25 mouse cellular contexts compared by ENCODE assay signal in genomic region chr19:4217855-4218254, GRCm38 (mm10). TPM values are rescaled to one million over a fixed set of nuclear protein-coding genes. Genes with fewer than 3 reads are reported as not detected.
DNase-seq lines count a peak whose midpoint lies in the region; ATAC-seq and TF ChIP-seq lines count a peak whose summit lies in the region.
"Had no signal": no experiment of that assay in that cellular context is flagged by ENCODE, and none has a peak within 500 bp of the region (broad histone marks: within the 10 kb centered on the region; RNA-seq: fewer than 3 reads in every experiment).

No protein-coding gene starts in this region.

- H3K9ac ChIP-seq in kidney, postnatal 0 days (ENCODE audit: low read depth, low read length), result no peak overlapping the region
- no peak overlapping the region for H3K9ac ChIP-seq in intestine, postnatal 0 days (ENCODE audit: low read depth, low read length)
- no peak overlapping the region for H3K9ac ChIP-seq in stomach, embryonic 14.5 days (replicated peaks; ENCODE audit: low read depth, low read length)
- H3K9ac ChIP-seq: hindbrain, embryonic 12.5 days; lung, embryonic 14.5 days; midbrain, embryonic 12.5 days had no signal

- no peak for ATAC-seq in kidney, postnatal 0 days (replicated peaks; ENCODE audit: low FRiP score, low read depth)
- no peak for ATAC-seq in intestine, postnatal 0 days
- ATAC-seq in stomach, embryonic 14.5 days (ENCODE audit: insufficient number of reproducible peaks, insufficient read depth, low FRiP score, low read depth), result no peak
- ATAC-seq: forebrain, embryonic 16.5 days had no signal

- no peak for TF ChIP-seq CTCF in kidney, postnatal 0 days (IDR thresholded peaks at IDR 0.05; ENCODE audit: low read depth)
- TF ChIP-seq CTCF in intestine, postnatal 0 days (IDR thresholded peaks at IDR 0.05; ENCODE audit: low read depth), result 0 out of 2 replicates have a peak, but pooled peaks have one; percentile 8
- TF ChIP-seq CTCF in layer of hippocampus, adult 2 months (conservative IDR thresholded peaks at IDR 0.05), result no peak

- 50% methylated on average over 3 of the region's 3 CpGs for WGBS in kidney, postnatal 0 days
- WGBS in embryonic facial prominence, embryonic 10.5 days, result 43% methylated on average over 3 of the region's 3 CpGs
- WGBS in intestine, postnatal 0 days, result 60% methylated on average over 3 of the region's 3 CpGs
- 22% methylated on average over 3 of the region's 3 CpGs for WGBS in stomach, embryonic 14.5 days

- H3K4me1 ChIP-seq in kidney, postnatal 0 days (replicated peaks; ENCODE audit: insufficient read depth, low read length), result peaks cover 46% of the 10 kb centered on the region
- H3K4me1 ChIP-seq in embryonic facial prominence, embryonic 10.5 days, result peaks cover 93% of the 10 kb centered on the region
- peaks cover 20% of the 10 kb centered on the region for H3K4me1 ChIP-seq in intestine, postnatal 0 days (replicated peaks; ENCODE audit: control insufficient read depth, insufficient read depth, low read length)
- peaks cover 72% of the 10 kb centered on the region for H3K4me1 ChIP-seq in stomach, embryonic 14.5 days (ENCODE audit: control insufficient read depth, insufficient read depth, low read length)

- no peak for DNase-seq in kidney, postnatal 0 days (ENCODE audit: low spot score)
- DNase-seq in kidney, postnatal 10 days, result no peak
- DNase-seq in embryonic facial prominence, embryonic 10.5 days (ENCODE audit: low spot score), result no peak
- no peak for DNase-seq in embryo, embryonic 10 days (ENCODE audit: low spot score)
- DNase-seq in frontal cortex, adult 2 months (ENCODE audit: extremely low spot score in 1 of 2, low spot score in 1 of 2), result no peak
- no peak for DNase-seq in layer of hippocampus, adult 2 months (ENCODE audit: low spot score in 2 of 2)
- DNase-seq: adrenal gland, adult 8-10 months; cerebellum, adult 11 months; cerebellum, postnatal 14 days; gastrocnemius, postnatal 14 days; heart, postnatal 10 days; kidney, adult 18-20 months; layer of hippocampus, postnatal 36 days; thymus, postnatal 25 days had no signal

- H3K4me3 ChIP-seq in kidney, postnatal 0 days (replicated peaks; ENCODE audit: low read depth, low read length), result no peak overlapping the region
- peak overlapping the region; percentile 69; the same call in 1 of the 2 replicates for H3K4me3 ChIP-seq in embryonic facial prominence, embryonic 10.5 days
- no peak overlapping the region for H3K4me3 ChIP-seq in intestine, postnatal 0 days (ENCODE audit: low read depth, low read length)
- H3K4me3 ChIP-seq in stomach, embryonic 14.5 days (ENCODE audit: low read depth, low read length), result no peak overlapping the region
- no peak overlapping the region for H3K4me3 ChIP-seq in layer of hippocampus, adult 2 months
- H3K4me3 ChIP-seq: hindbrain, embryonic 12.5 days; midbrain, embryonic 12.5 days had no signal

- H3K27me3 ChIP-seq in kidney, postnatal 0 days (ENCODE audit: insufficient read depth, low read length), result no peaks in the 10 kb centered on the region
- H3K27me3 ChIP-seq in embryonic facial prominence, embryonic 10.5 days (replicated peaks; ENCODE audit: low read depth, poor library complexity, severe bottlenecking), result peaks cover 83% of the 10 kb centered on the region
- no peaks in the 10 kb centered on the region for H3K27me3 ChIP-seq in intestine, postnatal 0 days (replicated peaks; ENCODE audit: control insufficient read depth, insufficient read depth, low read length)
- no peaks in the 10 kb centered on the region for H3K27me3 ChIP-seq in stomach, embryonic 14.5 days (ENCODE audit: control insufficient read depth, insufficient read depth, low read length)

- H3K9me3 ChIP-seq in kidney, postnatal 0 days (replicated peaks; ENCODE audit: low read length), result no peaks in the 10 kb centered on the region
- no peaks in the 10 kb centered on the region for H3K9me3 ChIP-seq in embryonic facial prominence, embryonic 10.5 days
- H3K9me3 ChIP-seq in intestine, postnatal 0 days (ENCODE audit: control insufficient read depth), result no peaks in the 10 kb centered on the region
- H3K9me3 ChIP-seq in stomach, embryonic 14.5 days (ENCODE audit: control insufficient read depth, low read depth, low read length), result no peaks in the 10 kb centered on the region
- H3K9me3 ChIP-seq: hindbrain, embryonic 12.5 days; midbrain, embryonic 12.5 days had no signal

- H3K36me3 ChIP-seq in kidney, postnatal 0 days (ENCODE audit: insufficient read depth, low read length), result no peaks in the 10 kb centered on the region
- peaks cover 12% of the 10 kb centered on the region; the same call in 1 of the 2 replicates for H3K36me3 ChIP-seq in embryonic facial prominence, embryonic 10.5 days (replicated peaks)
- H3K36me3 ChIP-seq in intestine, postnatal 0 days (ENCODE audit: control insufficient read depth, insufficient read depth), result no peaks in the 10 kb centered on the region
- H3K36me3 ChIP-seq in stomach, embryonic 14.5 days (ENCODE audit: control insufficient read depth, insufficient read depth, low read length), result no peaks in the 10 kb centered on the region
- H3K36me3 ChIP-seq: hindbrain, embryonic 12.5 days; midbrain, embryonic 12.5 days had no signal

- no peak overlapping the region for H3K4me2 ChIP-seq in kidney, postnatal 0 days (ENCODE audit: low read length)
- H3K4me2 ChIP-seq in intestine, postnatal 0 days (replicated peaks; ENCODE audit: low read depth), result no peak overlapping the region; the same call in 1 of the 2 replicates
- H3K4me2 ChIP-seq in stomach, embryonic 14.5 days (replicated peaks; ENCODE audit: low read depth, low read length), result no peak overlapping the region; the same call in 1 of the 2 replicates
- H3K4me2 ChIP-seq: midbrain, embryonic 12.5 days had no signal

- H3K27ac ChIP-seq in kidney, postnatal 0 days, result 0 out of 2 replicates have a peak overlapping the region, but pooled peaks have one; percentile 6
- H3K27ac ChIP-seq in embryonic facial prominence, embryonic 10.5 days (replicated peaks), result peak overlapping the region; percentile 77
- peak overlapping the region; percentile 46; the same call in 1 of the 2 replicates for H3K27ac ChIP-seq in intestine, postnatal 0 days (ENCODE audit: low read depth, low read length)
- H3K27ac ChIP-seq in stomach, embryonic 14.5 days (ENCODE audit: low read length), result peak overlapping the region; percentile 29; the same call in 1 of the 2 replicates
- no peak overlapping the region for H3K27ac ChIP-seq in layer of hippocampus, adult 2 months
- H3K27ac ChIP-seq: hindbrain, embryonic 12.5 days; macrophage; midbrain, embryonic 12.5 days had no signal

RNA-seq across cellular contexts. Expression of gene AC109138.7, which starts 3.7 kb away (rescaled TPM):
- not detected in 2 replicates for polyA plus RNA-seq in kidney, postnatal 0 days (2015; fragmentation: Nextera tagmentation; extraction: Ambion mirVana)
- not detected in 2 replicates for polyA plus RNA-seq in embryonic facial prominence, embryonic 10.5 days (2016; fragmentation: Nextera tagmentation; extraction: Ambion mirVana)
- not detected in 2 replicates for polyA plus RNA-seq in intestine, postnatal 0 days (2015; fragmentation: Nextera tagmentation; extraction: Ambion mirVana)
- polyA plus RNA-seq in stomach, embryonic 14.5 days (2014; fragmentation: Nextera tagmentation; extraction: Ambion mirVana), result not detected in 2 replicates
- polyA plus RNA-seq in frontal cortex, adult 2 months (2012; rRNA removed), result not detected in 2 replicates
- not detected for total RNA-seq in layer of hippocampus, adult 2 months (2021)
- total RNA-seq: adrenal gland, adult 8-10 months; gastrocnemius, postnatal 14 days; heart, postnatal 10 days; layer of hippocampus, postnatal 36 days; left cerebral cortex, postnatal 36 days; MEL; neutrophil, adult 5-6 weeks had no signal
- polyA plus RNA-seq: brain, embryonic 14.5 days; forebrain, embryonic 16.5 days; hindbrain, embryonic 12.5 days; lung, embryonic 14.5 days; macrophage; midbrain, embryonic 12.5 days had no signal

RNA-seq across cellular contexts. Expression of gene Clcf1, which starts 3.8 kb away (rescaled TPM):
- polyA plus RNA-seq in kidney, postnatal 0 days (2015; fragmentation: Nextera tagmentation; extraction: Ambion mirVana), result 6.5 and 6.7 TPM in 2 replicates
- 2.8 and 3.3 TPM in 2 replicates for polyA plus RNA-seq in embryonic facial prominence, embryonic 10.5 days (2016; fragmentation: Nextera tagmentation; extraction: Ambion mirVana)
- polyA plus RNA-seq in intestine, postnatal 0 days (2015; fragmentation: Nextera tagmentation; extraction: Ambion mirVana), result 2.4 and 2.5 TPM in 2 replicates
- 7.3 and 8.3 TPM in 2 replicates for polyA plus RNA-seq in stomach, embryonic 14.5 days (2014; fragmentation: Nextera tagmentation; extraction: Ambion mirVana)
- polyA plus RNA-seq in frontal cortex, adult 2 months (2012; rRNA removed), result 3.9 and 4.5 TPM in 2 replicates
- total RNA-seq in layer of hippocampus, adult 2 months (2021), result under 1 TPM; 0.61 to 0.76 TPM

RNA-seq across cellular contexts. Expression of gene Pold4, which starts 13.8 kb away (rescaled TPM):
- 40.9 and 43.6 TPM in 2 replicates for polyA plus RNA-seq in kidney, postnatal 0 days (2015; fragmentation: Nextera tagmentation; extraction: Ambion mirVana)
- polyA plus RNA-seq in embryonic facial prominence, embryonic 10.5 days (2016; fragmentation: Nextera tagmentation; extraction: Ambion mirVana), result 13.7 and 15.1 TPM in 2 replicates
- 81.5 and 87.8 TPM in 2 replicates for polyA plus RNA-seq in intestine, postnatal 0 days (2015; fragmentation: Nextera tagmentation; extraction: Ambion mirVana)
- 25.5 and 26.3 TPM in 2 replicates for polyA plus RNA-seq in stomach, embryonic 14.5 days (2014; fragmentation: Nextera tagmentation; extraction: Ambion mirVana)
- 35.0 and 39.4 TPM in 2 replicates for polyA plus RNA-seq in frontal cortex, adult 2 months (2012; rRNA removed)
- 10 to 100 TPM; 16.7 to 18.2 TPM for total RNA-seq in layer of hippocampus, adult 2 months (2021)

RNA-seq across cellular contexts. Expression of gene Rad9a, which starts 16.4 kb away (rescaled TPM):
- polyA plus RNA-seq in kidney, postnatal 0 days (2015; fragmentation: Nextera tagmentation; extraction: Ambion mirVana), result 22.8 and 25.7 TPM in 2 replicates
- polyA plus RNA-seq in embryonic facial prominence, embryonic 10.5 days (2016; fragmentation: Nextera tagmentation; extraction: Ambion mirVana), result 58.1 and 58.2 TPM in 2 replicates
- polyA plus RNA-seq in intestine, postnatal 0 days (2015; fragmentation: Nextera tagmentation; extraction: Ambion mirVana), result 12.3 and 13.5 TPM in 2 replicates
- 33.3 and 33.5 TPM in 2 replicates for polyA plus RNA-seq in stomach, embryonic 14.5 days (2014; fragmentation: Nextera tagmentation; extraction: Ambion mirVana)
- polyA plus RNA-seq in frontal cortex, adult 2 months (2012; rRNA removed), result 18.4 and 19.3 TPM in 2 replicates
- 1 to 10 TPM; 8.1 to 8.7 TPM for total RNA-seq in layer of hippocampus, adult 2 months (2021)

RNA-seq across cellular contexts. Expression of gene Ppp1ca, which starts 26.0 kb away (rescaled TPM):
- 804 and 864 TPM in 2 replicates for polyA plus RNA-seq in kidney, postnatal 0 days (2015; fragmentation: Nextera tagmentation; extraction: Ambion mirVana)
- 1,000 and 1,025 TPM in 2 replicates for polyA plus RNA-seq in embryonic facial prominence, embryonic 10.5 days (2016; fragmentation: Nextera tagmentation; extraction: Ambion mirVana)
- 370 and 382 TPM in 2 replicates for polyA plus RNA-seq in intestine, postnatal 0 days (2015; fragmentation: Nextera tagmentation; extraction: Ambion mirVana)
- 759 and 780 TPM in 2 replicates for polyA plus RNA-seq in stomach, embryonic 14.5 days (2014; fragmentation: Nextera tagmentation; extraction: Ambion mirVana)
- 347 and 379 TPM in 2 replicates for polyA plus RNA-seq in frontal cortex, adult 2 months (2012; rRNA removed)
- 100 to 1,000 TPM; 263 to 276 TPM for total RNA-seq in layer of hippocampus, adult 2 months (2021)
